Mouse (Mus musculus) granulocyte monocyte progenitor cell, adult 5-6 weeks (primary cell): Measurements from ENCODE around the gene Vmn1r163. TPM values are rescaled to one million over a fixed set of nuclear protein-coding genes. Genes with fewer than 3 reads are reported as not detected.
"Not testable (repeated sequence)": the region's sequence is repeated elsewhere in the genome, so short reads cannot be mapped to it uniquely, and the experiment has no call there.

Experiments
- ATAC-seq: replicated peaks from 2 replicates; pipeline ENCODE4 v1.8.0; 2016; ENCODE audit warnings: mild to moderate bottlenecking, moderate TSS enrichment, inconsistent platforms; ENCODE audit not compliant: poor library complexity, severe bottlenecking
- total RNA-seq, 2 experiments: library from RNA; stranded (forward) in 1 of 2; stranded (reverse) in 1 of 2; fragments of 200-712, 200-1000 nt in 1 of 2; fragments of >200 nt in 1 of 2; fragmentation: Nextera tagmentation in 1 of 2; gene quantifications; 2 replicates each; pipeline ENCODE4 v1.2.3; 2014 to 2017

The Vmn1r163 gene
- not detected in 2 replicates for total RNA-seq (2014; fragmentation: Nextera tagmentation)
- total RNA-seq (2017): not detected in 2 replicates

- not testable (repeated sequence) for ATAC-seq
Observed at GRCm38 (mm10) chr7:23055240-23055639, at the start of gene Vmn1r163. Gene Vmn1r163, plus strand, starts transcription at chr7:23055540.

GRCm38 (mm10) chr7:23019823-23020222 is 35.5 kb upstream of the Vmn1r163 start, which contains the start of gene Gm4216:
Gene Gm4216, minus strand, starts transcription at chr7:23019923.
- ATAC-seq: not testable (repeated sequence)

GRCm38 (mm10) chr7:23067356-23067755 is 12.0 kb downstream of the Vmn1r163 start, which contains the start of gene Gm8720:
Gene Gm8720, minus strand, starts transcription at chr7:23067456.
- not testable (repeated sequence) for ATAC-seq

Other genes starting within 250 kb of the Vmn1r163 start
- gene Vmn1r159, start 211.9 kb upstream of the Vmn1r163 start, total RNA-seq (2014; fragmentation: Nextera tagmentation): not detected in 2 replicates
- not detected in 2 replicates for gene Vmn1r159, start 211.9 kb upstream of the Vmn1r163 start, total RNA-seq (2017)
- gene Vmn1r160, start 184.3 kb upstream of the Vmn1r163 start, total RNA-seq (2014; fragmentation: Nextera tagmentation): not detected in 2 replicates
- not detected in 2 replicates for gene Vmn1r160, start 184.3 kb upstream of the Vmn1r163 start, total RNA-seq (2017)
- gene Gm4214, start 70.9 kb upstream of the Vmn1r163 start, total RNA-seq (2014; fragmentation: Nextera tagmentation): not detected in 2 replicates
- not detected in 2 replicates for gene Gm4214, start 70.9 kb upstream of the Vmn1r163 start, total RNA-seq (2017)
- gene Gm4216, start 35.6 kb upstream of the Vmn1r163 start, total RNA-seq (2014; fragmentation: Nextera tagmentation): not detected in 2 replicates
- gene Gm4216, start 35.6 kb upstream of the Vmn1r163 start, total RNA-seq (2017): not detected in 2 replicates
- gene Gm8720, start 11.9 kb downstream of the Vmn1r163 start, total RNA-seq (2014; fragmentation: Nextera tagmentation): not detected in 2 replicates
- gene Gm8720, start 11.9 kb downstream of the Vmn1r163 start, total RNA-seq (2017): not detected in 2 replicates
- gene Gm10662, start 88.9 kb downstream of the Vmn1r163 start, total RNA-seq (2014; fragmentation: Nextera tagmentation): not detected in 2 replicates
- gene Gm10662, start 88.9 kb downstream of the Vmn1r163 start, total RNA-seq (2017): not detected in 2 replicates
- not detected in 2 replicates for gene Vmn1r165, start 161.8 kb downstream of the Vmn1r163 start, total RNA-seq (2014; fragmentation: Nextera tagmentation)
- gene Vmn1r165, start 161.8 kb downstream of the Vmn1r163 start, total RNA-seq (2017): not detected in 2 replicates
- gene Vmn1r166, start 196.1 kb downstream of the Vmn1r163 start, total RNA-seq (2014; fragmentation: Nextera tagmentation): not detected in 2 replicates
- not detected in 2 replicates for gene Vmn1r166, start 196.1 kb downstream of the Vmn1r163 start, total RNA-seq (2017)
- not detected in 2 replicates for gene Gm6902, start 223.4 kb downstream of the Vmn1r163 start, total RNA-seq (2014; fragmentation: Nextera tagmentation)
- not detected in 2 replicates for gene Gm6902, start 223.4 kb downstream of the Vmn1r163 start, total RNA-seq (2017)
- not detected in 2 replicates for gene Nlrp4e, start 245.7 kb downstream of the Vmn1r163 start, total RNA-seq (2014; fragmentation: Nextera tagmentation)
- gene Nlrp4e, start 245.7 kb downstream of the Vmn1r163 start, total RNA-seq (2017): not detected in 2 replicates